Mouse (Mus musculus) adrenal gland, postnatal 10 days (tissue): ENCODE data around the gene Parp8. TPM values are rescaled to one million over a fixed set of nuclear protein-coding genes. Genes with fewer than 3 reads are reported as not detected.

Source experiments
- DNase-seq: peaks from one replicate; pipeline ENCODE4 v3.0.0; 2021; ENCODE audit warnings: mixed read lengths
- total RNA-seq, 2 experiments: library from RNA; stranded (reverse); gene quantifications; 2 replicates each; pipeline ENCODE4 v1.2.3; 2021

The Parp8 gene
- total RNA-seq, 2 experiments from 2014 or later = 9.0 to 14.4 TPM

DNA sequence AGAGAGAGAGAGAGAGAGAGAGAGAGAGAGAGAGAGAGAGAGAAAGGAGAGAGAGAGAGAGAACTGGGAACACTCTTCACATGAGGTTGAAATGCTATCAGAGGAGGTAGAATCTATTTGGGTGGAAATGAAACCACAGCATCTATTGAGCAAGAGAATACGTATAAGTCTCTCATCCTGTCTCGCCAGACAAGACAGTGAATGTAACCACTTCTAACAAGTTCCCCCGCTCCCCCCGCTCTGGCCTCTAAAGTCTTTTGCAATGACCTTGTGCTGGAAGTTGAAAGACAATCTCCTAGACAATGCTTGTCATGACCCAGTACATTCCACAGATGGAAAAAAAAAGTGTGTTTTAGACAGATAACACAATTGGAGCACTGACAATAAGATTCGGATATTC, 181.4 kb downstream of the Parp8 start:
- peak; percentile 8 for DNase-seq

DNA sequence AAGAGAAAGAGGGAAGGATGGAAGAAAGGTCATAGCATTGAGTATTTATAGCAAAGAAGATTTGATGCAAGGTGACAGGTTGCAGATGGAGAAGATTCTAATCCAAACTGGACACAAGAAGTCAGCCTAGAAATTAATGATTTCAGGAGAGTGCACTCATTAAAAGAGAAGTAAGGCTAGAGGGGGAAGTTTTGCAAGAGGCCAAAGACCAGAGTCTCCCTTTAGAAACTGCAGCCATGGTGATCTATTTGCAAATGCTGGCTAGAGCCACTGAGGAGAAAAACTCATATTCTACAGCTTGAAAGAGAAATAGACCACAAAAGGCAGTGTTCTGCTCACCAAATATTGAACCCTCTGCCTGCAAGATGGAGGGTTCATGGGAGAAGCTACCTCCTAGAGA, 194.4 kb downstream of the Parp8 start:
- no peak for DNase-seq

DNA sequence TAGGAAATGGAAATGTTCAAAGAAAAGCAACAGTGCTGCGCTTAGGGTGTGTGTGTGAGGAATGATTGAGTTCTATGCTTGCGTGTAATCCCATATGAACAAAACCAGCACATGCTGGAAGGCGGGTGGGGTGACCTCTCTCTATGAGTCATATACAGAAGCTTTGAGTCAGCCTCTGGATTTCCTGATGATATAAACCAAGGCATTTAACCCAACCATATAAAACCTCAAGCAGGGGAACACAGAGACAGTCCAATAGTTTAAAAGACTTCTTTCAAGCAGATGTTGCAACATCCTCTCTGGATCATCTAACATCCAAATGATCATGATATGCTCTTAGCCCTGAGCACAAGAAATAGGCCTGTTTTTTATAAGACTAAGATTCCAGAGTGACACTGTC, 196.3 kb downstream of the Parp8 start:
- no peak for DNase-seq

DNA sequence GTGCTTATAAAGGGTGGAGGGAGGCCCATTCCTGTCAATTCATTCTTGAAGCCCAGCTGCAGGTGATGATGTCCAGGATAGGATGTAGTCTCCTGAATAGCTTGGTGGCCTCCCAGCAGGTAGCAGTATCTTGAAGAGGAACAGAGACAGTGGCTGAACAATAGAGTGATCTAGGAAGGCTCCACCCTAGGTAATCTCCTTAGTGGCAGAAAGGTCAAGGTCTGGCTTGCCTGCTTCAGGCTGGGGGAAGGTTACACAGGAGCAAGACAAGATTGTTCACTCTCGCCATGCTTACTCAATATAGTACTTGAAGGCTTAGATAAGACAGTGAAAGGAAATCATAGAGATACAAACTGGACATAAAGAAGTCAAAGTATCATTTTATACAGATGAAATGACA, 213.9 kb downstream of the Parp8 start:
- no peak for DNase-seq

Other genes with a start within 250 kb of the Parp8 start
- 10 to 100 TPM; 30.4 to 35.0 TPM for gene Emb, start 183.0 kb upstream of the Parp8 start, total RNA-seq
- gene Gm17509, start 195.5 kb upstream of the Parp8 start, total RNA-seq = under 1 TPM; 0.15 to 0.18 TPM